Mouse (Mus musculus) frontal cortex, adult (tissue): ENCODE measurements around the gene Atad2b.

Experiments used
- ATAC-seq: cut with Nextera tagmentation; 2 replicates; pipeline ENCODE4 v1.9.2; 2017; ENCODE audit warnings: mild to moderate bottlenecking, moderate library complexity, mixed read lengths; ENCODE audit not compliant: low TSS enrichment

Gene Atad2b

GRCm38 (mm10) chr12:5081480-5081879 lies 164.3 kb downstream of the Atad2b start:
- ATAC-seq, result no peak

- ATAC-seq, result no peak
Observed at GRCm38 (mm10) chr12:5084714-5085113, 167.6 kb downstream of the Atad2b start.

- ATAC-seq, result no peak
Observed at GRCm38 (mm10) chr12:5087787-5088519, 170.8 kb downstream of the Atad2b start.

GRCm38 (mm10) chr12:5088639-5089038 lies 171.5 kb downstream of the Atad2b start:
- no peak for ATAC-seq
